Mouse (Mus musculus) lung, adult 2 months (tissue): Measurements from ENCODE around the gene Sprr1b.

Experiments
- CTCF ChIP-seq: fragments of 200-500 bp; IDR thresholded peaks from 2 replicates; pipeline ENCODE4 v1.5.1; 2011; ENCODE audit warnings: mild to moderate bottlenecking, low read length, control low read depth; ENCODE audit not compliant: insufficient read depth
- POLR2A ChIP-seq: fragments of 200-500 bp; IDR thresholded peaks from 2 replicates; pipeline ENCODE4 v1.6.1; 2011; ENCODE audit warnings: low read depth, mild to moderate bottlenecking, control low read depth, low read length, borderline replicate concordance; ENCODE audit errors: extremely low read depth

DNA sequence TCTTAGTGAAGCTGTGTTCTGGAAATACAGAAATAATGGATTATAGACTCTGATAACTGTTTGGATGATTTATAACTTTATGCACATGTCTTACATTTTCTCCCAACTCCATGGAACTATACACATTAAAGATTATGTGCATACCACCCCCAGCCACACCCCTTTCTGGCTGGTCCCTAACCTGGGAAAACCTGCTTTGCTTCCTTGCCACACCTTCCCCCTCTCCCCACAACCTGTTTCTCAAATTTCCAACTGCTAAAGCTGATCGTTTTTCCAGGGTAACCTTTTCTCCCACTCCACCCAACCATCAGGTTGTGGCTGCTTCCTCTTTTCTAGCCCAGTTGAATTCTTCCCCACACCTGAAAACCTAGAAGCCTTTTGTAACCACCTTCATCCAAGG lies 47.7 kb upstream of the Sprr1b start:
- no peak for TF ChIP-seq POLR2A
- TF ChIP-seq CTCF: no peak
